Mouse (Mus musculus) G1E (cell line): ENCODE data around the gene C1qtnf1. TPM values are rescaled to one million over a fixed set of nuclear protein-coding genes. Genes with fewer than 3 reads are reported as not detected.

Experiments used
- ATAC-seq: 2 replicates; pipeline ENCODE4 v1.8.0; 2016; ENCODE audit warnings: mild to moderate bottlenecking; ENCODE audit not compliant: insufficient number of reproducible peaks, poor library complexity, low FRiP score, severe bottlenecking; ENCODE audit errors: extremely low read depth
- DNase-seq: peaks from one replicate; pipeline ENCODE4 v3.0.0; 2012; ENCODE audit warnings: low spot score
- H3K27me3 ChIP-seq: 2 replicates; pipeline ENCODE4 v1.6.1; 2012; ENCODE audit warnings: mild to moderate bottlenecking, low read length, inconsistent platforms; ENCODE audit not compliant: insufficient read depth
- H3K36me3 ChIP-seq: replicated peaks from 2 replicates; pipeline ENCODE3; 2012; ENCODE audit warnings: mild to moderate bottlenecking, inconsistent platforms
- H3K4me1 ChIP-seq: 2 replicates; pipeline ENCODE4 v1.6.1; 2012; ENCODE audit warnings: low read depth, low read length, inconsistent platforms, mixed read lengths; ENCODE audit not compliant: insufficient read depth
- H3K4me3 ChIP-seq: 2 replicates; pipeline ENCODE4 v1.5.1; 2012; ENCODE audit warnings: low read depth, mild to moderate bottlenecking, inconsistent platforms, low read length, moderate library complexity, mixed read lengths
- H3K9me3 ChIP-seq: replicated peaks from 2 replicates; pipeline ENCODE4 v1.6.1; 2012; ENCODE audit warnings: inconsistent platforms
- CTCF ChIP-seq: IDR thresholded peaks from 2 replicates; pipeline ENCODE4 v1.5.1; 2012; ENCODE audit warnings: low read depth, low read length, inconsistent platforms, mixed read lengths
- GATA1 ChIP-seq: IDR thresholded peaks from 2 replicates; pipeline ENCODE4 v1.6.1; 2012; ENCODE audit warnings: borderline replicate concordance, low read length, inconsistent platforms, mixed read lengths
- GATA2 ChIP-seq: IDR thresholded peaks from 2 replicates; pipeline ENCODE4 v1.6.1; 2012; ENCODE audit warnings: low read depth, low read length, inconsistent platforms, borderline replicate concordance
- POLR2AphosphoS5 ChIP-seq: IDR thresholded peaks from 2 replicates; pipeline ENCODE4 v1.6.1; 2012; ENCODE audit warnings: low read depth, low read length, inconsistent platforms; ENCODE audit not compliant: insufficient replicate concordance
- TAL1 ChIP-seq: conservative IDR thresholded peaks from 2 replicates; pipeline ENCODE4 v1.6.1; 2012; ENCODE audit warnings: low read depth, low read length, inconsistent platforms, mixed read lengths
- polyA plus RNA-seq: library from polyadenylated mRNA; stranded (reverse); fragments of >175 nt; gene quantifications from 2 replicates; pipeline ENCODE4 v1.2.3, GENCODE M21; 2012
- total RNA-seq, 2 experiments: library from RNA; stranded (forward) in 1 of 2; stranded (reverse) in 1 of 2; fragments of 200-1000 nt in 1 of 2; fragments of >200 nt in 1 of 2; fragmentation: Nextera tagmentation in 1 of 2; gene quantifications; 2 replicates each; pipeline ENCODE4 v1.2.3; 2014 to 2017

Gene C1qtnf1
- total and polyA plus RNA-seq, 3 experiments: 0.11 TPM; not detected in 2

GRCm38 (mm10) chr11:118417496-118417895 is 10.5 kb upstream of the C1qtnf1 start:
- TF ChIP-seq POLR2AphosphoS5: no peak
- no peak for TF ChIP-seq GATA1
- no peak for TF ChIP-seq GATA2
- TF ChIP-seq CTCF: no peak
- TF ChIP-seq TAL1: no peak
- no peaks in the 10 kb centered on the region for H3K9me3 ChIP-seq
- H3K27me3 ChIP-seq: no peaks in the 10 kb centered on the region
- ATAC-seq (no peak), DNase-seq (no peak)
- peak overlapping the region; percentile 94; the same call in 1 of the 2 replicates for H3K4me3 ChIP-seq
- H3K4me1 ChIP-seq: peaks cover 35% of the 10 kb centered on the region
- H3K36me3 ChIP-seq: peaks cover 53% of the 10 kb centered on the region

GRCm38 (mm10) chr11:118418442-118418833 is 9.6 kb upstream of the C1qtnf1 start:
- no peaks in the 10 kb centered on the region for H3K9me3 ChIP-seq
- TF ChIP-seq GATA1: no peak
- no peak for TF ChIP-seq TAL1
- TF ChIP-seq GATA2: no peak
- TF ChIP-seq CTCF: no peak
- no peak for TF ChIP-seq POLR2AphosphoS5
- no peaks in the 10 kb centered on the region; the same call in 1 of the 2 replicates for H3K27me3 ChIP-seq
- H3K4me3 ChIP-seq: peak overlapping the region; percentile 94
- peaks cover 41% of the 10 kb centered on the region for H3K4me1 ChIP-seq
- DNase-seq (peak; percentile 30), ATAC-seq (no peak)
- H3K36me3 ChIP-seq: peaks cover 44% of the 10 kb centered on the region

GRCm38 (mm10) chr11:118418834-118419504 is 9.0 kb upstream of the C1qtnf1 start, which contains the start of gene Cant1:
TSS of gene Cant1 (minus strand) at chr11:118419086.
- no peaks in the 10 kb centered on the region; the same call in 1 of the 2 replicates for H3K27me3 ChIP-seq
- TF ChIP-seq GATA1 (no peak), TAL1 (no peak), POLR2AphosphoS5 (no peak), CTCF (no peak), GATA2 (no peak)
- H3K4me3 ChIP-seq: peak within 1 kb of the TSS; percentile 94
- DNase-seq (peak; percentile 96), ATAC-seq (peak; percentile 90)
- H3K36me3 ChIP-seq: peaks cover 39% of the 10 kb centered on the region
- no peaks in the 10 kb centered on the region for H3K9me3 ChIP-seq
- peaks cover 45% of the 10 kb centered on the region for H3K4me1 ChIP-seq

- peaks cover 26% of the 10 kb centered on the region for H3K36me3 ChIP-seq
- no peak for TF ChIP-seq CTCF
- no peak for TF ChIP-seq GATA2
- no peak for TF ChIP-seq TAL1
- no peak for TF ChIP-seq POLR2AphosphoS5
- TF ChIP-seq GATA1: no peak
- no peak for ATAC-seq
- H3K4me3 ChIP-seq: no peak overlapping the region
- peaks cover 4% of the 10 kb centered on the region for H3K27me3 ChIP-seq
- no peak for DNase-seq
- no peaks in the 10 kb centered on the region for H3K9me3 ChIP-seq
- H3K4me1 ChIP-seq: peaks cover 45% of the 10 kb centered on the region
Observed at GRCm38 (mm10) chr11:118420261-118420660, 7.7 kb upstream of the C1qtnf1 start.

- Histone ChIP-seq H3K4me3 (no peak overlapping the region), H3K27me3 (peaks cover 10% of the 10 kb centered on the region), H3K9me3 (no peaks in the 10 kb centered on the region), H3K36me3 (no peaks in the 10 kb centered on the region), H3K4me1 (peaks cover 20% of the 10 kb centered on the region)
- DNase-seq (no peak), ATAC-seq (no peak)
- TF ChIP-seq GATA2 (no peak), CTCF (peak; percentile 41; the same call in 1 of the 2 replicates)
Observed at GRCm38 (mm10) chr11:118423266-118423971, 4.6 kb upstream of the C1qtnf1 start.

GRCm38 (mm10) chr11:118424621-118425335 is 3.2 kb upstream of the C1qtnf1 start:
- TF ChIP-seq GATA1 (no peak), GATA2 (no peak), TAL1 (no peak), CTCF (no peak), POLR2AphosphoS5 (no peak)
- no peaks in the 10 kb centered on the region for H3K36me3 ChIP-seq
- no peak for ATAC-seq

More at GRCm38 (mm10) chr11:118424621-118425335, 3.2 kb upstream of the C1qtnf1 start:
- peaks cover 13% of the 10 kb centered on the region for H3K27me3 ChIP-seq
- H3K4me1 ChIP-seq: peaks cover 11% of the 10 kb centered on the region
- no peak overlapping the region for H3K4me3 ChIP-seq
- DNase-seq: no peak
- no peaks in the 10 kb centered on the region for H3K9me3 ChIP-seq
